Mouse (Mus musculus): Measurements from ENCODE around the gene Sntg2. TPM values are rescaled to one million over a fixed set of nuclear protein-coding genes. Genes with fewer than 3 reads are reported as not detected.

The Sntg2 gene
- total RNA-seq, 2 experiments from 2014 or later = 3.4 to 5.9 TPM

Other genes starting within 250 kb of the Sntg2 start
- gene Tpo, start 240.8 kb downstream of the Sntg2 start, total RNA-seq (2021) = under 1 TPM; 0.10 to 0.23 TPM
- 10 to 100 TPM; 37.4 to 39.3 TPM for gene Tmem18, start 211.1 kb upstream of the Sntg2 start, total RNA-seq (2021)